Mouse (Mus musculus) liver, postnatal 0 days (tissue): ENCODE measurements around the gene Nkiras2.

Experiments used
- CTCF ChIP-seq: sonication (generic); IDR thresholded peaks from 2 replicates; pipeline ENCODE4 v1.5.1; 2016; ENCODE audit warnings: antibody characterized with exemption, low read depth
- EP300 ChIP-seq: IDR thresholded peaks from 2 replicates; pipeline ENCODE4 v1.6.1; 2016; ENCODE audit warnings: antibody characterized with exemption, low read depth, mild to moderate bottlenecking

- TF ChIP-seq CTCF, result no peak
- no peak for TF ChIP-seq EP300
Measured at GRCm38 (mm10) chr11:100623867-100624266, 4.8 kb downstream of the Nkiras2 start.
